Mouse (Mus musculus) embryonic fibroblast, embryonic 13.5 days (primary cell): ENCODE data around the gene Foxj1.
A peak's percentile ranks its signal among the peaks of the same experiment; 100 is the strongest.

ENCODE experiments used
- CTCF ChIP-seq: IDR thresholded peaks from 2 replicates; pipeline ENCODE4 v1.5.1; 2011; ENCODE audit warnings: mild to moderate bottlenecking, control low read depth, low read length, moderate library complexity, borderline replicate concordance; ENCODE audit not compliant: insufficient read depth
- POLR2A ChIP-seq: IDR thresholded peaks from 2 replicates; pipeline ENCODE4 v1.6.1; 2011; ENCODE audit warnings: low read depth, mild to moderate bottlenecking, control low read depth, low read length, moderate library complexity

- TF ChIP-seq CTCF (peak; percentile 96), POLR2A (0 out of 2 replicates have a peak, but pooled peaks have one; percentile 7)
These were observed 16.2 kb downstream of the Foxj1 start for GRCm38 (mm10) chr11:116318719-116319659.
